Mouse (Mus musculus) liver, postnatal 0 days (tissue): ENCODE data around the gene Degs1. TPM values are rescaled to one million over a fixed set of nuclear protein-coding genes. Genes with fewer than 3 reads are reported as not detected.
A peak's percentile ranks its signal among the peaks of the same experiment; 100 is the strongest.

ENCODE experiments used
- ATAC-seq: fragments of 200-750 bp; cut with Nextera tagmentation; 2 replicates; pipeline ENCODE4 v1.8.0; 2017; ENCODE audit warnings: mild to moderate bottlenecking, moderate library complexity
- DNase-seq: peaks from one replicate; pipeline ENCODE4 v3.0.0-alpha.2; 2016
- H3K27ac ChIP-seq: fragments of 300-500 bp; sonication (generic); 2 replicates; pipeline ENCODE4 v1.5.1; 2014; ENCODE audit warnings: antibody characterized with exemption, moderate library complexity, mild to moderate bottlenecking, low read depth
- H3K27me3 ChIP-seq: fragments of 300-500 bp; sonication (generic); 2 replicates; pipeline ENCODE4 v1.6.1; 2014; ENCODE audit warnings: low read length, control low read depth, mixed read lengths; ENCODE audit not compliant: insufficient read depth
- H3K36me3 ChIP-seq: fragments of 300-500 bp; sonication (generic); replicated peaks from 2 replicates; pipeline ENCODE4 v1.6.1; 2014; ENCODE audit warnings: mild to moderate bottlenecking, control low read depth, low read length, moderate library complexity, mixed read lengths; ENCODE audit not compliant: insufficient read depth
- H3K4me1 ChIP-seq: fragments of 300-500 bp; sonication (generic); 2 replicates; pipeline ENCODE4 v1.6.1; 2014; ENCODE audit warnings: antibody characterized with exemption, mild to moderate bottlenecking, control low read depth; ENCODE audit not compliant: insufficient read depth
- H3K4me2 ChIP-seq: fragments of 300-500 bp; sonication (generic); 2 replicates; pipeline ENCODE4 v1.6.1; 2014; ENCODE audit warnings: low read depth, mild to moderate bottlenecking, low read length, moderate library complexity, mixed read lengths
- H3K4me3 ChIP-seq: fragments of 300-500 bp; sonication (generic); 2 replicates; pipeline ENCODE4 v1.5.1; 2014; ENCODE audit warnings: low read depth, low read length
- H3K9ac ChIP-seq: fragments of 300-500 bp; sonication (generic); replicated peaks from 2 replicates; pipeline ENCODE4 v1.6.1; 2014; ENCODE audit warnings: mild to moderate bottlenecking, moderate library complexity
- H3K9me3 ChIP-seq: fragments of 300-500 bp; sonication (generic); 2 replicates; pipeline ENCODE4 v1.6.1; 2016; ENCODE audit warnings: mild to moderate bottlenecking, control low read depth, low read length, mixed read lengths
- CTCF ChIP-seq: sonication (generic); IDR thresholded peaks from 2 replicates; pipeline ENCODE4 v1.5.1; 2016; ENCODE audit warnings: antibody characterized with exemption, low read depth
- EP300 ChIP-seq: IDR thresholded peaks from 2 replicates; pipeline ENCODE4 v1.6.1; 2016; ENCODE audit warnings: antibody characterized with exemption, low read depth, mild to moderate bottlenecking
- WGBS: fragments of 180-500 bp; shearing (Covaris S2); extraction: QIAGEN DNeasy Blood & Tissue Kit; methylation state at CpG from one replicate; pipeline ENCODE4 v1.1.7; 2014; ENCODE audit not compliant: insufficient replicate concordance; 5-methylcytosine and 5-hydroxymethylcytosine counted together
- polyA plus RNA-seq: library from polyadenylated mRNA; unstranded; fragments of >200 nt; fragmentation: Nextera tagmentation; extraction: Ambion mirVana; gene quantifications from 2 replicates; pipeline ENCODE4 v1.2.1, GENCODE M21; 2015

Degs1 gene
- polyA plus RNA-seq, 1 experiment from 2014 or later: 96.4 TPM

DNA sequence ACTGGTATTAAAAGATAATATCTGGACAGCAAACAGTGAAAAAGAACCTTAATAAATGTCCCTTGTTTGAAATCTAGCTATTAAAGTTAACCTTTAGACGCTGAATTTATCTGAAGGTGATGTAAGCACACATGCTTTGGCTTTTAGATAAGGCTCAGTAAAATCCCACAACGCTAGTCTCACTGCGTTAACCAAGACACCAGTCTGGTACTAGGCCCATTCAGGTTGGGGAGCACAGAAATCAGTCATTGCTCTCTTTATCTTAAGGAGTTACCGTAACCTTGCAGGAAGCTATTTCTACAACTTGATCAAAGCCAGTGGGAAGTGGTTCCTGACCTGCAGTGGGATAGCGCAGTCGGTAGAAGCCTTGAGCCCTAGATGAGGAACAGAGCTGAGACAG, 7.5 kb downstream of the Degs1 start:
- no peak overlapping the region for H3K4me2 ChIP-seq
- H3K36me3 ChIP-seq: peaks cover 51% of the 10 kb centered on the region
- 68% methylated on average over 6 of the region's 6 CpGs for WGBS
- ATAC-seq (no peak), DNase-seq (no peak)
- H3K4me3 ChIP-seq: no peak overlapping the region
- no peaks in the 10 kb centered on the region for H3K9me3 ChIP-seq
- TF ChIP-seq CTCF (no peak), EP300 (no peak)
- no peak overlapping the region for H3K27ac ChIP-seq
- H3K4me1 ChIP-seq: peaks cover 2% of the 10 kb centered on the region
- no peaks in the 10 kb centered on the region for H3K27me3 ChIP-seq
- H3K9ac ChIP-seq: no peak overlapping the region

GRCm38 (mm10) chr1:182271632-182272031, 11.0 kb downstream of the Degs1 start:
- H3K27ac ChIP-seq: peak overlapping the region; percentile 58
- no peaks in the 10 kb centered on the region for H3K27me3 ChIP-seq
- DNase-seq (peak; percentile 51), ATAC-seq (peak; percentile 61)
- peaks cover 5% of the 10 kb centered on the region; the same call in 1 of the 2 replicates for H3K4me1 ChIP-seq
- H3K36me3 ChIP-seq: peaks cover 24% of the 10 kb centered on the region
- TF ChIP-seq EP300: no peak
- TF ChIP-seq CTCF: no peak
- H3K9ac ChIP-seq: no peak overlapping the region
- no peak overlapping the region for H3K4me3 ChIP-seq
- H3K9me3 ChIP-seq: no peaks in the 10 kb centered on the region
- WGBS: 59% methylated on average over 5 of the region's 5 CpGs
- H3K4me2 ChIP-seq: peak overlapping the region; percentile 36; the same call in 1 of the 2 replicates

GRCm38 (mm10) chr1:182271130-182271529, 11.5 kb downstream of the Degs1 start:
- Histone ChIP-seq H3K27me3 (no peaks in the 10 kb centered on the region), H3K4me3 (no peak overlapping the region), H3K27ac (peak overlapping the region; percentile 58), H3K9me3 (no peaks in the 10 kb centered on the region), H3K36me3 (peaks cover 21% of the 10 kb centered on the region), H3K4me1 (peaks cover 5% of the 10 kb centered on the region; the same call in 1 of the 2 replicates), H3K9ac (no peak overlapping the region), H3K4me2 (no peak overlapping the region)
- 83% methylated on average over 5 of the region's 5 CpGs for WGBS
- ATAC-seq (peak; percentile 87), DNase-seq (no peak)
- TF ChIP-seq CTCF (no peak), EP300 (0 out of 2 replicates have a peak, but pooled peaks have one; percentile 20)

DNA sequence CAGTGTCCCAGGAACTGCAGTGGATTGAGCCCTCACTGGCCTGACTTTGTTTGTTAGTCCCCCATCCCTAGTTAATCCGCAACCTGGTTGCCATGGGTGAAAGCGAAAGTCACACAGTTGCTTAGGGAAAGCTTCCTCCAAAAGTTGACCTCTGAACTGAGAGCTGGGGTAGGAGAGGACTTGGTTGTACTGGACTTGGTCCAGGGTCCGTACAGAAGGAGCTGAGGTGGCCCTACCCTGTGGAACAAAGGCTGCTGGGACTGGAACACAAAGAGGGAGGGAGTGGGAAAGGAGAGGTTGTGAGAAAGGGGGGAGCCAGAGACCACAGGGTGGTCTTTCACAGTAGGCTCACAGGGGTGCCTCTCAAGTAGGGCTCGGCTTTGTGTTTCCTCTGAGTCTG, 14.3 kb downstream of the Degs1 start:
- Histone ChIP-seq H3K27ac (0 out of 2 replicates have a peak overlapping the region, but pooled peaks have one; percentile 2), H3K9ac (no peak overlapping the region), H3K9me3 (no peaks in the 10 kb centered on the region), H3K4me3 (no peak overlapping the region), H3K36me3 (0 out of 2 replicates have a peak, but pooled peaks cover 1% of the 10 kb centered on the region), H3K27me3 (no peaks in the 10 kb centered on the region), H3K4me1 (peaks cover 5% of the 10 kb centered on the region; the same call in 1 of the 2 replicates), H3K4me2 (peak overlapping the region; percentile 44; the same call in 1 of the 2 replicates)
- TF ChIP-seq EP300 (no peak; the same call in 1 of the 2 replicates), CTCF (no peak)
- WGBS: 48% methylated on average over 4 of the region's 4 CpGs
- ATAC-seq (peak; percentile 73), DNase-seq (peak; percentile 51)

- H3K4me3 ChIP-seq: no peak overlapping the region
- no peak overlapping the region for H3K27ac ChIP-seq
- WGBS: 70% methylated on average over 11 of the region's 11 CpGs
- ATAC-seq (no peak), DNase-seq (no peak)
- no peaks in the 10 kb centered on the region for H3K36me3 ChIP-seq
- H3K9me3 ChIP-seq: no peaks in the 10 kb centered on the region
- peaks cover 5% of the 10 kb centered on the region; the same call in 1 of the 2 replicates for H3K4me1 ChIP-seq
- H3K4me2 ChIP-seq: no peak overlapping the region
- H3K9ac ChIP-seq: no peak overlapping the region
- H3K27me3 ChIP-seq: no peaks in the 10 kb centered on the region
- TF ChIP-seq CTCF (no peak), EP300 (no peak)
These were observed 16.5 kb downstream of the Degs1 start for GRCm38 (mm10) chr1:182266028-182266525.

DNA sequence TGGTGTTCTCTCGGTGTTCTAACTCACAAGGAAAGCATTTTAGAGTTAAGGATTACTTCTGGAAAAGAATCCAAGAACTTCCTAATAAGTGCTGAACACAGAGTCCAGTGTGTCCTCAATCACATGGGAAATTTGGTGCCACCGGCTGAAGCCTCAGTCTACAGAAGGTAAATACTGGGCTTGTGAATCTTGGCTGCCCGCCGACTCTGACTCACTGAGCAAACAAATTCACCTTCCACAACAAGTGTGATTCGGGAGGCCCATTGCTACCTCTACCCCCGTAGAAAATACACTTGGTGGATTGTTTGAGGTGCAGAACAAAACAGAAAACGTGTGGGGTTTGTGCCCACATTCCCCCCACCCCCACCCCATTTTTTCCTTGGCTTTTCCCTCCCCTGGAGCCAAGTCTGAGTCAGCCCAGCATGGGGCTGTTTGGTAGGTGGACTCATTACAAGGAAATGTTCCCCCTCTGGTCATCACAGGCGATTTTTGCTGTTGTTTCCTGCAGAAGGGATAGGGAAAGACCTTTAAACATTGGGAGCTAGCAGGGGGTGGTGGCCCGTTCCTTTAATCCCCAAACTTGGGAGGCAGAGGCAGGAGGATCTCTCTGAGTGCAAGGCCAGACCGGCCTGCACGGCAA, 26.4 kb downstream of the Degs1 start:
- Histone ChIP-seq H3K9ac (no peak overlapping the region; the same call in 1 of the 2 replicates), H3K4me1 (peaks cover 6% of the 10 kb centered on the region), H3K4me2 (0 out of 2 replicates have a peak overlapping the region, but pooled peaks have one; percentile 10), H3K27me3 (no peaks in the 10 kb centered on the region), H3K36me3 (no peaks in the 10 kb centered on the region), H3K27ac (no peak overlapping the region), H3K9me3 (no peaks in the 10 kb centered on the region), H3K4me3 (peak overlapping the region; percentile 21; the same call in 1 of the 2 replicates)
- ATAC-seq: peak; percentile 82
- TF ChIP-seq EP300 (no peak), CTCF (no peak)
- DNase-seq: peak; percentile 80
- 67% methylated on average over 11 of the region's 11 CpGs for WGBS
